Mouse (Mus musculus) urinary bladder, postnatal 36 days (tissue): ENCODE data around the gene Itih4.
A peak's percentile ranks its signal among the peaks of the same experiment; 100 is the strongest.

ENCODE experiments used
- DNase-seq, 2 experiments: peaks; one replicate each; pipeline ENCODE4 v3.0.0; 2022; ENCODE audit warnings: low spot score in 2 of 2, mixed read lengths in 1 of 2

Gene Itih4

DNA sequence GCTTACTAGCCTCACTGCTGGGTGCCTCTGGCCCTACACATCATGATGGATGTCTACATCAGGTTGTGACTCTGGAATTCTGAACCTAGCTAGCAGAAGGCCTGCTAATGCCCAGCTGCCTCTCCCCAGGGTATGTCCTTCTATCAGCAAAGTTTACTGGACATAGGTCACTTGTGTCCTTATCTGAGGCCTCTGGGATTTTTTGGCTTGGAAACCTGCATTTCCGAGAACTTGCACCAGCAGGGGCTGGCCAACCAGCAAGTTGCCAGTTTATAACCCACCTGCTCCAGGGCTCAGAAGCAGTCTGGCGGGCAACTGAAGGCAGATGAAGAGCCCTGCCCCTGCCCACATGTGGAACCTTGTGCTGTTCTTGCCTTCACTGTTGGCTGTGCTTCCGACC lies at the start of gene Itih4:
Gene Itih4, plus strand, starts transcription at position 273 of the 400 bp plus-strand sequence.
- DNase-seq = no peak

DNA sequence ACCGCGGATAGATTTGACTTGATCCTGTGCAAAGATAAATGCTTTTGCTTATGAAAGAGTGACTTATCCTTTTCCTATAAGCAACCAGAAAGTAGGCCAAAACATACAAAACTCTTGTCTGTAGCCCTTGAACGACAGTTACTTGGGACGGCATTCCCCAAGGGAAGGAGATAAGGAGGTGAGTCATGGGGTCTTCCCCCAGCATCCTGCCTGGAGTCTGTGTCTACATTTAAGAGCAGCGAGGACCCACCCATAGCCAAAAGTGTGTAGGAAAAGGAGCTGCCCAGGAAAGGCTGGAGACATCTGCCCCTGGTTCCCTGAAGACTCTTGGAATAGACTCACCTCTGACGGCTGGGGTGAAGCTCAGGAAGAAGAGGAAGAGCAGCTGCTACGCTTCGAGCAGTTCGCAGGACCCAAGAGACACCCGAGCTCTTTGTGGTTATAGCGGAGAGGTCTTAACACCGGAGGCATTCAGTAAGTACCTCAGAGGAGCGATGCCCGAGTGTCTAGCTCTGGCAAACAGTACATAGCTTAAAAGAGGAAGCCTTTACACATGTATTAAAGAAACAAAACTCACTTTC lies 48.8 kb upstream of the Itih4 start:
- DNase-seq = no peak

DNA sequence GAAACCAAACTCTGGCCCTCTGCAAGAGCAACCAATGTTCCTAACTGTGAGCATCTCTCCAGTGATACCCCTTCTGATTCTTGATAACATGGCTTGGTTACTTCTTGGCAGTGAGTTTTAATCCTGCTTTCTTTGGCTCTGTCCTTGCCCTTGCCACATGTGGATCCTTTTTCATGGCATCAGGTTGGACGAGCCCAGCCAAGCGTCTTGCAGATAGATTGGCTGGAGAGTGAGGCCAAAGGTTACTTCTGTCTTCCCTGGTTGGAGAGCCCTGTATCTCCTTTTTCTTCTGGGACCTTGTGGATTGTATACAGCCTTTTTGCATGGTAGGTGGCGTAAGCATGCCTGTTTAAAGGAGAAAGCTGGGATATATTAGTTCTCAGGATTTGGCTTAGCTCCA lies 42.6 kb upstream of the Itih4 start:
- DNase-seq = no peak

DNA sequence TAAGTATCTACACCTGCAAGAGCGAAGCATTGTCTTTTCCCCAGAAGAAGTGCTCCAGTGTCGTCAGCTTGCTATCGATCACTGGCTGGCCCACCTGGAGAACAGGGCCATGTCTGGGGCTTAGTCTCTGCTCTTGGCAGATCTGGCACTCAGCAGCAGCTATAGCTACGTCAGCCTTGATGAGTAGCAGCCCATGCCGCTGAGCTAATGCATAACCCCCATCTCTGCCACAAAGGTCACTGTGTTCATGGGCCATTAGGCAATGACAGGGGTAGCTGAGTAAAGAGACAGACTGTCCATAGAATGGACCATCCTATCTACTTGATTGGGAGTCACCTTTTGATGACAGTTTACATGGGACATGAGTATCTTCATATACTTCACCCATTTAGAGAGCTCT lies 35.8 kb upstream of the Itih4 start:
- DNase-seq = no peak

DNA sequence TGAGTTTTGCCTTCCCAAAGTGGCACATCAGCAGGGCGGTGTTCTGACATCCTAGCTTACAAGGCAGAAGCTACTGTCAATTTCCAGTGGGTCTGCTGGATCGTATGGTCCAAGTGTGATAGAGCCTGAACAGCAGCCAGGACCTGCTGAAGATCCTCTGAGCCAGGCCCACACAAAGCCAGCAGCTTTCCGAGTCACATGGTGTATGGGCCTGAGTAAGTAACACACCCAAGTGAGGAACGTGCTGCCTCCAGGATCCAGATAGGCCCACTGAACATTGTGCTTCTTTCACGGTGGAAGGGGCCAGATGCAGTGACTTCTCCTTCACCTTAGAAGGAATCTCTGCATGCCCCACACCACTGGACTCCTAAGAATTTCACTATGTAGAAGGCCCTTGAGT lies 34.0 kb upstream of the Itih4 start:
- DNase-seq = no peak

DNA sequence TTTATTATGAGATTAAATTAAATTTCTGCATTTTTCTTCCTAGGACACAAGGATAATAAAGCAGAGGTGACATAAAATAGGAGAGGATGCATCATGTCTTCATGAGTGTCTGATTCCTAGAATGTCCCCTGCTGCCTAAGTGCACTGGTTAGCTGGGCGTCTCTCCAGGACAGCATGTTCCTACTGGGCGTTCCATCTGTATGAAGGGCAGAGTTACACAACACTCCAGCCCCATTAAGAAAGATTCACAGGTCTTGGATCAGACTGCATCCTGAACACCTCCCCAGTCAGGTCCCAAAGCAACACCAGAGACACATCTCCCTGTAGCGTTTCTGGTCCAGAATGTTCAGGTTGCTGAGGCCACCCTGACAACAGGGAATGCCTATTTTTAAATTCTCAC lies 31.0 kb upstream of the Itih4 start:
- peak in 1 of 2 experiments; percentile 56 for DNase-seq

DNA sequence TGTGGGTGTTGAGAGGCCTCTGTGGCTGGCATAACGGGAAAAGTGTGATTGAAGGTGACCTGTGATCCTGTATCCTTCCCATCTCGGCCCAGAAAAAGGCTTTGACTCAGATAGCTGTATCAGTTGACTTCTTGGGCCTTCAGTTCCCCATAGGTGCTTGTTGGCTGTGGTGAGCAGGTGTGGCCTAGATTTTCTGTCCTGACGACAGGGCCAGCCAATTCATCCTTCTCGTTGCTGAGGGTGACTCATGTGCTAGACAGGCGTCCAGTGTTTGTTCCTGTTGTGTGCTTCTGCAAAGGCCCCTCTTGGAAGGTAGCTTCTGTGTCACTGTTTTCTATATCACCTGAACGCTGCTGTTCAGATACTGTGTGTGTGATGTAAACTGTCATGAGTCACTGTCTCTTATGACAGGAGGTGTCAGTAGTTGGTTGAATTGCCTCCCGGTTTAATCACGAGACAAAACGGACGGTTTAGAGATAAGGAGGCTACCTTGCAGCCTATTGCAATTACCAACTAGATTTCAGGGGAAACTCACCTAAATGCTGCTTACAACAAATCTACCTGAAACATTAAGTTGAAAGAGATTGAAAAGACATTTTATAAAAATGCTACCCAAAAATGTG lies 29.3 kb upstream of the Itih4 start:
- no peak for DNase-seq

DNA sequence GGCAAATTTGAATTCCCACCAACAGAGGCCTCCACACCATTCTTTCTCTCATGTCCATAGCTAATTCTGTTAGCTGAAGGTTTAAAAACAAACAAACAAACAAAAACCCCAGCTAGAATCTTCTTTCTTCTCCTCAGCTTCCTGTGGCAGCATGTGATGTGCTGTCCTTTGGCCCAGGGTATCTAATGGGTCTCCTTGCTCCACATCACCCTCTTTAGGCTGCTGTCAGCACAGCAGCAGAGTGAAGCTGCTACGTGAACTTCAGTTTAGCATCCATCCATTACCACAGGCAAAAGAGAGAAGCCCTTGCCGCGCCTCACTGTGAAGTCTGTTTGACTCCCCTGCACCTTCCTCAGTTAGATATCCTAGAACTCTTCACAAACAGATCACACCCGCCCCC lies 28.3 kb upstream of the Itih4 start:
- no peak for DNase-seq

DNA sequence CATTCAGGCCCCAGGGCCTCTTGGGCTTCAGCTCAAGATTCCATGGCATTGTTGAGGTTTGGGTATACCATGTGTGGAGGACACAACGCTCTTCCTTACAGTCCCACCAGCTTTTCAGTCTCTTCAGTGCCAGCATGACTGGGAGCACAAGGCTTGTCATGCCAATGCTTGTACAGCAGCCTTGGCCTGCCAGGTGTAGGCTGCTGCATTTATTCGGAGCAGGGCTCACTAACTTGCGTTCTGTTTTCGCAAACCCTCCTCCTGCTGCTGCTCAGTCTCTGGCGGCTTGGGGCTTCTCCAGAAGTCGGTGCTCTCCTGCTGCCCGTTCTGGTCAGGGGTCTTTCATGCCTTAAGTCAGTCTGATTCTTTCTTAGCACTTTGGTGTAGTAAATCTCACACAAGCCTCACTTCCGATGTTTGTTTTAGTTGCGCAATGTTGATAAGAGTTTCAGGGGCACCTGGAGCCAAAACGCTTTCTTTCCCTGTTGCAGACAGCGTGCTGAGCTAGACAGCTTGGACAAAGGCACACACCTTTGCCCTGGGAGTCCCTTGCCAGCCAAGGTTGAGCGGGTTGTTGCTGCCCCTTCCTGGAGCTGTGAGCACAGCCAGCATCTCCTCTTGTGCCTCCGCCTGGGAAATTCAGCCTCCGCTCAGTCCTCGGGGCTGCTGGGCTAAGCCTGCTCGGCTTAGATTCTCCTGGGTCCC lies 24.7 kb upstream of the Itih4 start:
- DNase-seq = no peak

DNA sequence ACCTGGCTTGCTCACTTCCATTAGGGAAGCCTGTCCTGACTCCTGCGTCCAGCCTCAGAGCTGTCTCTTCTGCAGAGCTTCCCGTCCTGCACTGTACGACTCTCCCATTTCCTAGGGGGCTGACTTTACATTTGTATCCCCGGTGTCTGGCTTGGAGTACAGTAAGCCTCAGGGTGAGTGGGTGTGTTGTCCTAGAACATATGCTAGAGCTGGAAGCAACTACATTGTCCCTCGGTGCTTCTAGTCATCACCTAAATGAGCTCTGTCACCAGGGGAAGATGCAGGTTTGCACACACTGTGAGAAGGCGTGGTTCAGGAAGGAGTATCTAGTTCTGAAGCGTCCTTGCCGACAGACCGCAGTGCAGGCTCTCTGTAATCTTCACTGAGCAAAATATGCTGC lies 23.9 kb upstream of the Itih4 start:
- DNase-seq = no peak

DNA sequence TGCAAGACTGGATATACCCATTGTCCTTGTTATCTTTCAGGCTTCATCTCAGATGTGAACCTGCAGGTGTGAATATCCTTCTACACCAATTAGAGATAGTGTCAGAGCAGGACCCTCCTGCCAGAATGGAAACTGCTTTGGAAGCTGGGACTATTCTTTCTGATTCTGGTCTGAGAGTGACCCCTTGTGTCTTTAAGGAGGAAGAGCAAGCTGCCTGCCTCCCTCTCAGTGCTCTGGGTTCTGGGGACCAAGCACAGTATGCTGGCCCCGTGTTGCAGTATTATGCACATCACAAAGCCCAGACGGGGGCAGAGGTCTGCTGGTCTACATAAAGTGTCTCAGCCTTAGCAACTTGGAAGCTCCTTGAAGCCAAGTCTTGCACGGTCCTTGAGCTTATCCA lies 21.0 kb upstream of the Itih4 start:
- no peak for DNase-seq

DNA sequence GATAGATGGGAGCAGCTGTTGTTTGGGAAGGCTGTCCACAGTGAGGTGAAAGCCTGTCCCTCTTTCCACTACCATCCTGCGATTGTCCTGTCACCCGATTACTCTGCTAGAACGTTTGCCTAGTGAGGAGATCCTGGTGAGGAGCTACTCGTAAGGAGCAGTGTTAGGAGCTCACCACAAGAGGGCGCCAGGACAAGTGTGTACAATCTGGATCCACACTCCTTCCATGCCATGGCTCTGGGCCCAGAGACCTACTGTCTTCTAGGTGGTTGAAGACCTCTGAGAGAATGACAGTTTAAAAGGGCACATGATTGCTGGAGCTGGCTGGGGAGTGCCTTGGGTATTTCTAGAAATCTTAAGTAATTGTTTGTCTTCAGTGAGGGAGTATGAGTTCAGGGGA lies 19.2 kb upstream of the Itih4 start:
- peak; percentile 47 to 77 for DNase-seq

DNA sequence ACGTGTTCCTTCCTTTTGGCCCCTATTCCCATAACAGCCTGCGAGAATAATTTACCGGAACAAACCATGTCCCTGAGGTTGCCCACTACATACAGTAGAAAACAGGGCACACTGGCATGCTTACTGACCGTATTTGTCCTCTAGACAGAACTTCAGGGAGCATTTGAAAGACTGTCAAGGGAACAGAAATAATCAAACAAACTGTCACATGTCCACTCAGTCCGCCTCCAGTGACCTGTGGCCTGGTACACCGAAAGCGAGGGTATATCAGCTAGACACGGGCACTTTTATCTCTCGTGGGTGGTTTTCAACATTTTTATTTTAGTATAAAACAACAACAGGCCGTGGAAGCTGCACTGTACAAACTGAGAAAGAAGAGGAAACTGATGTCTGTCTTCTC lies 17.4 kb upstream of the Itih4 start:
- DNase-seq = no peak

DNA sequence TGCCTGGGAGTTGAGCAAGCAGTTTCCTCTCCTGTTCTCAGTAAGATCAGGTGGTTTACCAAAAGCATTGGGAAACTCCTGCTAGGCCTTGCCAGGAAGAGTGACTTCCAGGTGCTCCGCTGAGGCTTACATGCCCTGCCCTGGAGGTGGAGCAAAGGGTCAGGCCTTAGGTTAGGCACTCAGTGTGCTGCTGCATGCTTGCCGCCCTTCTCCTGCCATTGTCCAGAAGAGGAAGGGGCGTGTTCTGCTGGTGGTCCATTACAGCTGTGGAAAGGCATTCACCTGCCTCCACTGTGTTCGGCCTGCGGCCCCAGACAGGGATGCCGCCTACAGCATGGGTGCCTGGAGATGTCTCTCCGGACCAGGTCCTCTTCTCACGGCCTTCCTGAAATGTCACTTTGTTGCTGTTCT lies 16.9 kb upstream of the Itih4 start:
- peak in 1 of 2 experiments; percentile 52 for DNase-seq

DNA sequence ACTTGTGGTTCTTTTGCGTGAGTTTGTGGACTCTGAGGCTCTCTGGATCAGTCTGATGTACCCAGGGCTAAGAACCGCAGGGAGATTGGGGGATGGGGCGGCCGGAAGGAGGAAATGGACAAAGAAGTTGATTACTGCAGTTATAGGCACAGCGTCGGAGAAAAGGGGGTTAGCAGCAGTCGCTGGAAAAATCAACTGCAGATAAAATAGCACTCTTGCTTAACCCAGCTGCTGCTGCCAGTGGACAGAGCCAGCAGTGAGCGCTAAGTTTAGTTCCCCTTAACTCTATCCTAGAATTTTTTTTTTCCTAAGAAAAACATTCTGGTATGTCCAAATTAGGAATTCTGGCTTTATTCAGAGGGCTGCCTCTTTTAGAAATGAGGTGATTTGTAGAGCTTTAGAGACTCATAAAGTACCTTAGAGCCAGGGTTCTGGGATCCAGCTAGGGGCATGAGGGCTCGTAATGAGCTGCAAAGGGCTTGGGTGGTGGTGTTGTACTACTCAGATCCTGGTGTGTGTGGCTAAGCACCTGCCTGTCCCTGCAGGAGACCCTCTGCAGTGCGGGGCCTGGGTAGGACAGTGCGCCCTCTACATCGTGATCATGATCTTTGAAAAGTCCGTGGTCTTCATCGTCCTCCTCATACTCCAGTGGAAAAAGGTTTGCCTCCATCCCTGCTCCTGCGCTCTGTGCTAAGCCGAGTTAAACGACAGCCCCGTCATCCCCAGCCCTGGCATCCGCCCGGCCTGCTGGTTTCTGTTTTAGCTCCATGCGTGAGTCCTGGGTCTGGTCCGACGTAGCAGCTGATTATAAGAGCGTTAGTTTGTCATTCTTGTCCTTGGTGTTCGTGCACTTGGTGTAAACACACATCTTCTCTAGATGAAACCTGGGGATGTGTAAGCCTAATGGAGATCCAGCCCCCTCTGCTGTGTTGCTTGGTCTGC lies 15.8 kb upstream of the Itih4 start:
- DNase-seq = no peak

DNA sequence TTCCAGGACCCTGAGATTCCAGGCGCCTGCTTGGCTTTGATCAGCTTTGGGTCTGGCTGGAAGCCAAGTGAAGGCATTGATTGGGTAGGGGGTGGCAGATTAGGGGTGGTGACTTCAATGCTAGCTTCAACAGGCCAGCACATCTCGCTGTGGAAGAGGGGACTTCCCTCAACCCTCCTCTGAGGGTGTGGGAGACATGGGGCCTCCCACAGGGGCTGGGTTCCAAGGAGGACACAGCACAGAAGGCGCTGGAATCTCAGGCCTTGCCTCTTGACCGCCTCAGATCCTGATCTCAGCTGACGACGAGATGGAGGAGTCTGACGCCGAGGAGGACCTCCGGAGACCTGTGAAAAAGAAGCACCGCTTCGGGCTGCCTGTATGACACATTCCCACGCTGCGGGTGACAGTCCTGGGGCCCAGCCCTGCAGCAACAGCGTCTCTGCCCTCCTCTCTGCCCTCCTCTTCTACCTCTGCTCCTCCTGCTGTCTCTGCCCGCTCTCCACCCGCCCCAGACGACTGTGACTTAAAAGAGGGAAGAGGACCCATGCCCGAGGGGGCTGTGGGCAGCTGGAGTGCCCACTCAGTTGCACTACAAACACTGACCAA lies 12.1 kb upstream of the Itih4 start:
- no peak for DNase-seq

DNA sequence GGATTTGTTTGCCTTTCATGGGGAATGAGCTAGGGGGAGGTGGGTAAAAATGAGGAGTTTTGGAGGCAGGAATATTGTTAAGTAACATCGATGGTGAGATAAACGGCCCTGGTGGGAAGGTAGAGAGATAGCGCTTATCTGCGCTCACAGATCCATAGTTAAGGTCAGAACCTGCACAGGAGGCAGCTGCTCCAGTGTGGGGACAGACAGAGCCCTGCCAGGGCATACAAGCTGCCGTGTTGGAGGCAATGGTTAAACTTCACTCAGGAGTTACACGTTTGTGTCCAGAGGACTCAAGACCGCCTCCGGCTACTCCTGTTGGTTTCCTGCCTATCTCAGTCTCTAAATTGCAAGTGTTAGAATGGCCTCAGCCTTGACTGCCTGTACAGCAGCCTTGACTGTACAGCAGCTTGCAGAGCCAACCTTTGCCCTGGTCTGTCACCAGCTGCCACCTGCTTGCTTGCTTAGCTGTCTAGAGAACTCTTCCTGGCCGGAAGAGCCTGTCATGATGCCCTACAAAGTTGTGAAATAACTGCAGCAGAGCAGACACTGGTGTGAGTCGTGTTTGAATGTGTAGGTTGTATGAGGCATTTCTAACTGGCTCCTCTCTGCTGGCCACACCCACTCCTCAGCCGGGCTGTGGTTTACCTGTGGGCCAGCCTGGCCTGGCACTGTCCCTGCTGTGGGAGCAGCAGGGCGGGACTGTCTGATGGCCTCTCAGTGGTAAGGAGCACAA lies 11.0 kb upstream of the Itih4 start:
- no peak for DNase-seq

DNA sequence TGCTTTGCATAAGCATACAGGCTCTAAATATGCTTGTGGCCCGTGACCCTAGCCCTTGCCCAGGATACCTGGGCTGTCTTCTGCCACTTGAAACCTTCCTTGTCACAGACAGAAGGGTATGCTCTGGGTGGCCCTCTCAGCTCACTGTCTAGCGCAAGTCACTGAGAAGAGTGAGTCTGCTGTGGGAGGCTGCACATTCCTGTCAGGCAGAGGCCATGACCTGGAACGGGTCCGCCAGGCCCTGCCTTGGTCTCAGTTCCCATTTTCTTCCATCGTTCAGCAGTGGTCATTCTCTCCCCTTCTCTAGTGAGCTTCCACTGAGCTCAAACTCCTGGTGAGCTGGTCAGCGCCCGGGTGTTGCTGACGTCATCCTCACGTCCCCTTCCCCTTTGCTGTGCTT lies 10.3 kb upstream of the Itih4 start:
- DNase-seq = no peak

DNA sequence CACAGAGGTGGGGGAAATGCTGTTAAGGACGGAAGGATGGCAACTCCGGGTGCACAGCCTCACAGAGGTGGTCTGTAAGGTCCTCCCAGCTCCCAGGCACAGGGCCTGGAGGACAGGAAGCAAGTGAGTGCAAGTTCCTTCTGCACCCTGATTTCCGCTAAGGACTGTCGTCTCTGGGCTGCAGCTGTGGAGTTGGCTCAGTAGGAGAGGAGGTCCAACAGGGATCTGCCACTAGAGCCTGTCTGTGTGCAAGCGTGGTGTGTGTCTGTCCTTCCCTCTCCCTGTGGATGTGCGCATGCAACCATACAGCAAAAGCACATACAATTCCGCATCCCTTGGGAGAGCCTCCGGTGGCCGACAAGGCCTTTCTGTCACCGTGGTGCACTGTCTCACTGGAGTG lies 9.8 kb upstream of the Itih4 start:
- DNase-seq = no peak

DNA sequence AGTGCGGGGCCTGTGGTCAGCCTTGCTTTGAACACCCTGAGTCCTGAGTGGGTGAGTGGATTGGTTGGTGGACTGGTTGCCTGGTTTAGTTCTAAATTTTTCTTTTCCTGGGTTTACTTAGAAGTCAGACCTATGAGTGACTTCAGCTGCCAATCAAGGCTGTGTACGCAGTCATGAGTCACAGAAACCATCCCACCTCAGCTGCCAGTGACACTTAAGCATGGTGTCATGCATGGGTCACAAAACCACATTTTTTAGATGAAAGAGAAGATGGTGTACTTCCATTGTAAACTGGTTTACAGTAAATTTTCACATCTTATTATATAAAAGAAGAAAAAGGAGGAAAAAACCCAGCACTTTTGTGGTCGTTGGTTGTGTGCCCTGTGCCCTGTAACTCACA lies 8.4 kb upstream of the Itih4 start:
- DNase-seq = no peak

DNA sequence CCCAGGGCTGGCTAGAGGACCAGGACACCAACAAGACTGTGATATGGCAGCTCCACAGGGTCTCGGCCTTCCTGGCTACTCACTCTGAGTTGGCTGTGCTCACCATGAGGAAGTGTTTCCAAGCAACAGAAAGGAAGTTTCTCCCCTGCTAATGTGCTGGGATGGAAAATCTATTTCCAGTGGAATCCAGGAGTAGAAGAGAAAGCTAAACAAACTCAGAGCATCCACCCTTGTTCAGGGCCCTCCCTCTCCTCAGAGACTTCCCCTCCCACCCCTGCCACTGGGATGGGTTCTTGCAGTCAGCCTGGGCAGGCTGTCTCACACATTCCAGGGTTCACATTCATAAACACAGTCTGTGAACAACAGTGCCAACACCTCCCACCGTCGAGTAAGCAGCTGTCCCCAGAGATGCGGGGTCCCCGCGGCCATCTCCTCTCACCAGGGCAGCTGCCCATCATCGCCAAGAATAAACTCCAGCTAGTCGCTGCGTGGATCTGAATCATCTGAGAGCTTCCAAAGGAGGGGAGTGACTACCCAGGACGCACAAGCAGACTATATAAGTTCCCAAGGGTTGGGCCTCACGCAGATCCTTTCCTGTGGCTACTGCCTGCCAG lies 7.2 kb upstream of the Itih4 start, which contains the start of gene Mustn1:
Gene Mustn1, plus strand, starts transcription at position 243 of the 614 bp plus-strand sequence.
- DNase-seq = peak in 1 of 2 experiments; percentile 31
